Mouse (Mus musculus) heart, embryonic 13.5 days (tissue): ENCODE data around the gene 1700109H08Rik. TPM values are rescaled to one million over a fixed set of nuclear protein-coding genes. Genes with fewer than 3 reads are reported as not detected.
"Not testable (repeated sequence)": the region's sequence is repeated elsewhere in the genome, so short reads cannot be mapped to it uniquely, and the experiment has no call there.

Experiments used
- ATAC-seq: fragments of 200-750 bp; cut with Nextera tagmentation; 2 replicates; pipeline ENCODE4 v1.8.0; 2017; ENCODE audit warnings: moderate TSS enrichment; ENCODE audit not compliant: insufficient number of reproducible peaks, low FRiP score, low TSS enrichment; ENCODE audit errors: extremely low read depth
- H3K27ac ChIP-seq: fragments of 300-500 bp; sonication (generic); replicated peaks from 2 replicates; pipeline ENCODE4 v1.5.1; 2015; ENCODE audit warnings: moderate library complexity, mild to moderate bottlenecking, inconsistent platforms
- H3K27me3 ChIP-seq: fragments of 300-500 bp; sonication (generic); replicated peaks from 2 replicates; pipeline ENCODE4 v1.6.1; 2015; ENCODE audit warnings: mild to moderate bottlenecking, inconsistent platforms
- H3K36me3 ChIP-seq: fragments of 300-500 bp; sonication (generic); 2 replicates; pipeline ENCODE4 v1.6.1; 2015; ENCODE audit warnings: mild to moderate bottlenecking, inconsistent platforms
- H3K4me1 ChIP-seq: fragments of 300-500 bp; sonication (generic); 2 replicates; pipeline ENCODE4 v1.6.1; 2015; ENCODE audit warnings: inconsistent platforms
- H3K4me2 ChIP-seq: fragments of 300-500 bp; sonication (generic); 2 replicates; pipeline ENCODE4 v1.6.1; 2015; ENCODE audit warnings: inconsistent platforms, mild to moderate bottlenecking, moderate library complexity
- H3K4me3 ChIP-seq: fragments of 300-500 bp; sonication (generic); 2 replicates; pipeline ENCODE4 v1.5.1; 2015; ENCODE audit warnings: moderate library complexity, mild to moderate bottlenecking, inconsistent platforms
- H3K9ac ChIP-seq: fragments of 300-500 bp; sonication (generic); 2 replicates; pipeline ENCODE4 v1.6.1; 2015; ENCODE audit warnings: inconsistent platforms, mild to moderate bottlenecking, moderate library complexity
- H3K9me3 ChIP-seq: fragments of 300-500 bp; sonication (generic); 2 replicates; pipeline ENCODE4 v1.6.1; 2016; ENCODE audit warnings: inconsistent platforms
- WGBS: fragments of 180-500 bp; shearing (Covaris S2); methylation state at CpG from one replicate; pipeline ENCODE4 v1.1.7; 2015; ENCODE audit warnings: mixed read lengths; 5-methylcytosine and 5-hydroxymethylcytosine counted together
- polyA plus RNA-seq: library from polyadenylated mRNA; unstranded; fragments of >200 nt; fragmentation: Nextera tagmentation; extraction: Ambion mirVana; gene quantifications from 2 replicates; pipeline ENCODE4 v1.2.1, GENCODE M21; 2015

1700109H08Rik gene
- polyA plus RNA-seq = 1.3 and 1.9 TPM in 2 replicates

DNA sequence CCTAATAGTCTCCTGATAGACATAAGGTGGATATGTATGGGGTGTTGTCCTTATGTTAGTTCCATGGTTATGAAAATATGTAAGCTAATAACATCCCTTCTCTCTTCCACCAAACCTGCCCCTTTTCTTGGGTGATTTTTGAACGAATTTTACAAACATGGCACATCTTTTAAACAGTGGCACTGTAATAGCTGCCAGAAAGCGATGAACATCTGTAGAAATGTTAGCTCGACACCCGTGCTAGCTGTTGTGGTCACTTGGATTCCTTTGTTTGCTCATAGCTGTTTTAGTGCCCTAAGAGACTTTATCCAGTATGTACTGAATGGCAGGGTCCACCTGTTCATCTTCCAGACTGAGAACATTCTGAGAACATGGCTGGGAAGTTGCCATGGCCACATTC, at the start of gene 1700109H08Rik:
1700109H08Rik (plus strand) TSS at position 301 of the 400 bp plus-strand sequence.
- H3K36me3 ChIP-seq = peaks cover 99% of the 10 kb centered on the region
- 96% methylated on average over 4 of the region's 4 CpGs for WGBS
- no peak within 1 kb of the TSS for H3K27ac ChIP-seq
- H3K9me3 ChIP-seq = peaks cover 11% of the 10 kb centered on the region
- H3K4me3 ChIP-seq = no peak within 1 kb of the TSS
- H3K9ac ChIP-seq = no peak within 1 kb of the TSS
- no peaks in the 10 kb centered on the region for H3K4me1 ChIP-seq
- no peaks in the 10 kb centered on the region for H3K27me3 ChIP-seq
- ATAC-seq = no peak
- no peak within 1 kb of the TSS for H3K4me2 ChIP-seq

DNA sequence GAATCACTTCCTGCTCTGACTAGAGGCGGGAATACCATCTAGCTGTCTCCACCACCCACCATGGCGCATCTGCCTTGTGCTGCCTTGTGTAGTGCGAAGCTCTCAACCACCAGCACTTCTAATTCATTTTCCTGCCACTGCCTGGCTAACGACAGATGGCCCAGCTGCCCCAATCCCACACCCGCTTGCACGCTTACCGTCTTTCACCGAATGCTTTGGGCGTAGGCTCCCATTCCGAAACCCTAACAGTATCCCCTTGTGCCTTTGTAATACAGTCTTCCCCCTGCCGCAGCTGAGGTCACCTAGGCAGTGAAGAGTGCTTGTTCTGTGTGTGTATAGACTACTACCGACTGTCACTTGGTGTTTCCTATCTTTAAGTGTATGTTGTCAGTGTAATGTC, 49.6 kb upstream of the 1700109H08Rik start:
- Histone ChIP-seq H3K36me3 (peaks cover 65% of the 10 kb centered on the region), H3K9ac (no peak overlapping the region), H3K9me3 (no peaks in the 10 kb centered on the region), H3K4me1 (no peaks in the 10 kb centered on the region), H3K27me3 (no peaks in the 10 kb centered on the region), H3K4me2 (no peak overlapping the region), H3K4me3 (no peak overlapping the region), H3K27ac (no peak overlapping the region)
- 80% methylated on average over 12 of the region's 12 CpGs for WGBS
- no peak for ATAC-seq

DNA sequence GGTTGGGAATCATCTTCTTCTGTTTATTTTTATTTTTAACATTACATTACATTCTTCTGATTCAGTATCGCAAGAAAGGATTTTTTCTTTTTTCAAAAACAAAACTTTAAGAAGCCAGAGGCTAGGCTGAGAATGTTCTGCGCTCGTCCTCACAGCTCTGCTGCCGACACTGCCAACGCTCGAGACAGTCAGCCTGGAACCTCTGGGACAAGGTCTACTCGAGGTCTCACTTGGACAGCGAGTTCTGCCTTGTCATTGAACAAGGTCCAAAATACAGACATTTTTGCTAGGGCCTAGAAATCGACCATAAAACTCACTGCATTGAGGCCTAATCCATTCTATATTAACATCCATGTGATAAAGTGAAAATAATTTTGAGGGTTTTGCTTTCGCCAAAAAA, 48.5 kb upstream of the 1700109H08Rik start:
- no peak overlapping the region for H3K4me2 ChIP-seq
- no peak overlapping the region for H3K4me3 ChIP-seq
- ATAC-seq = no peak
- WGBS = 84% methylated on average over 10 of the region's 10 CpGs
- no peaks in the 10 kb centered on the region for H3K4me1 ChIP-seq
- peaks cover 64% of the 10 kb centered on the region for H3K36me3 ChIP-seq
- H3K9me3 ChIP-seq = no peaks in the 10 kb centered on the region
- H3K27ac ChIP-seq = no peak overlapping the region
- H3K27me3 ChIP-seq = no peaks in the 10 kb centered on the region
- H3K9ac ChIP-seq = no peak overlapping the region

DNA sequence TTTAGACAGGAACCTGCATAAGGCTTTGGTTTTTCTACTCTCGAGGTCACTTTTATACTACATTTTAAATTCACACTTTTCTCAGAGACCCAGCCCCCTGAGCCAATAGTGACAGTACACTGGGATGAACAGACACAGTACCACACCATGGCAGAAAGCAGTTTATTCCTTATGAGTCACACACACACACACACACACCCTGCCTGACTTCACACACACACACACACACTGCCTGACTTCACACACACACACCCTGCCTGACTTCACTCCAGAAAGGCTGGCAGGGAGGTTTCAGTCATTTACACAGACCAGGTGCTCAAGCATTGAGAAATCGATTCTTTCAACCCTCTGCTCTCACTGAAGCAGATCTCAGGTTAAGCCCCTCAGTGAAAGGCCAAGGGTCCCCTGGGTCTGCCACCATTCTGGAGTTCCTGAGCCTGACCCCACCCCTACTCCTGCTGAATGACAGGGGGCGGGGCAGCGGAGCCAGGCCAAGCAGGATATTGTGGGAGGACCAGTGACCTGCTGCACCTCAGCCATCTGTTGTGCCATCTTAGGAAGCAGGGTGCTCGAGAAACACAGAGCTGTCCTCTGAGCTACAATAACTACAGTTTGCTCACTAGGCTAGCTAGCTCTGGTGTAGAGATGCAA, 44.2 kb upstream of the 1700109H08Rik start:
- H3K4me3 ChIP-seq = no peak overlapping the region
- no peaks in the 10 kb centered on the region for H3K9me3 ChIP-seq
- H3K4me2 ChIP-seq = no peak overlapping the region
- no peak for ATAC-seq
- 57% methylated on average over 5 of the region's 5 CpGs for WGBS
- no peak overlapping the region for H3K9ac ChIP-seq
- no peak overlapping the region for H3K27ac ChIP-seq
- H3K27me3 ChIP-seq = no peaks in the 10 kb centered on the region
- peaks cover 30% of the 10 kb centered on the region for H3K36me3 ChIP-seq
- H3K4me1 ChIP-seq = no peaks in the 10 kb centered on the region

DNA sequence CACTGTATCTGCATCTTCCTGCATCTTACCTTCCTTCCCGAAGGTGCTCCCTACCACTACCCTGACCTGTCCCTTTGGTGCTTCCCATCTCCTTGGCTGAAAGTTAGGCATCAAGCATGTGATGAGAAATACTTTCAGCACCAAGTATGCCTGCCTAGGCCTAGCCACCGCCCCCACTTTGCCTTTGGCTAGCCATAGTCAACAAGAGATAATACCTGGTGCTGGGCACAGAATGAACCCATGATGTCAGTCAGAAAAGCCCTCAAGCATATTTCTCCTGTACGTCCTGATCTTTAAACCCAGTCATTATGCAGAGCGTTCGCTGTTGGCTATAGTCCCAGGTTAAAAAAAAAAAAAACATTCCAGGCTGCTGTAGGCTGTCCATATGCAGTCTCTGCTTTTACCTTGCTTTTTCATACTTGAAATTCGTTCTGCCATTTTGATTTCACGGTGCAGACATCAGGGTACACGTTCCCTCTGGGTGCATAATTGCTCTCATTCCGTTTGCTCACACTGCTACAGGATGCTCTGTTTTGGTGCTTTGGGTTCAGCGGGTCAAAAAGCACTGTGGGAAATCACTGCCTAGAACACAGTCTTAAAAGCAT, 41.7 kb upstream of the 1700109H08Rik start:
- no peak for ATAC-seq
- Histone ChIP-seq H3K4me1 (no peaks in the 10 kb centered on the region), H3K9ac (no peak overlapping the region), H3K27ac (no peak overlapping the region), H3K27me3 (no peaks in the 10 kb centered on the region), H3K4me2 (no peak overlapping the region), H3K9me3 (no peaks in the 10 kb centered on the region), H3K4me3 (no peak overlapping the region), H3K36me3 (peaks cover 8% of the 10 kb centered on the region)
- 71% methylated on average over 10 of the region's 10 CpGs for WGBS

DNA sequence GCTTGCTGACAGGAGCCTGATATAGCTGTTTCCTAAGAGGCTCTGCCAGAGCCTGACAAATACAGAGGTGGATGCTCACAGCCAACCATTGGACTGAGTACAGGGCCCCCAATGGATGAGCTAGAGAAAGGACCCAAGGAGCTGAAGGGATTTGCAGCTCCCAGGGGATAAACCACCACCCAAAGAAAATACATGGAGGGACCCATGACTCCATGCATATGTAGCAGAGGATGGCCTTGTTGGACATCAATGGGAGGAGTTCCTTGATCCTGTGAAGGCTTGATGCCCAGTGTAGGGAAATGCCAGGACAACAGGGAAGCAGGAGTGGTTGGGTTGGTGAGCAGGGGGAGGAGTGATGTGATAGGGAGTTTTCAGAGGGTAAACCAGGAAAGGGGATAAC, 39.3 kb upstream of the 1700109H08Rik start:
- H3K9ac ChIP-seq, H3K4me2 ChIP-seq, ATAC-seq, H3K36me3 ChIP-seq, H3K4me1 ChIP-seq, H3K27me3 ChIP-seq, H3K4me3 ChIP-seq, H3K9me3 ChIP-seq, H3K27ac ChIP-seq: not testable (repeated sequence)

DNA sequence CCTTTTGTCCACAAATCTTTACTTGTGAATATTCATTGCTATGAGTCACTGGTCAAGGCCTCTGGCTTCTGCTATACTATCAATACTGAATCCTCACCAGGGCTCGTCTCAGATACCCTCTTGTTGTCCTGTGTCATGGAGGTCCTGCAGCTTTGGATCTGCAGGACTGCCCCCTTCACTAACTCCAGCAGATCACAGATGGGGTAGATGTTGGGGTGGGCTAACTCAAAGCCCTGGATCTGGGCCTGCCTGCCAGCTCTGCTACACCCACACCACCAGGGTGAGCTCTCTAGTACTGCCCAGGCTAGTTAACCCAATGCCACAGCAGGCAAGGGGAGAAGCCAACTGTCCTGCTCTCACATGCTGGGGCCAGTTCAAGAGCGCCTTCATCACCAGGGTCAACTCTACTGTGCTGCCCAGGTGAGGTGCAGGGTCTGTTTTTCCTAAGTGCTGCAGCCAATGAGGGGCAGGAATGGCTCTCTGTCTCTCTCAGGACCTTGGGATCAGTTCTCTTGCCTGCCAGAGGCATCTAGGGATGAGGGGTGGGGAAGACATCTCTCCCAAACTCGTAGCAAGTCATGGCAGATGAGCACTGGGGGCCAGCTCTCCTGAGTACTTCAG, 34.7 kb upstream of the 1700109H08Rik start:
- Histone ChIP-seq H3K27ac (no peak overlapping the region), H3K9me3 (no peaks in the 10 kb centered on the region), H3K36me3 (no peaks in the 10 kb centered on the region), H3K27me3 (no peaks in the 10 kb centered on the region), H3K9ac (no peak overlapping the region), H3K4me3 (no peak overlapping the region), H3K4me2 (no peak overlapping the region), H3K4me1 (no peaks in the 10 kb centered on the region; the same call in 1 of the 2 replicates)
- ATAC-seq = no peak
- WGBS = 70% methylated on average over 3 of the region's 3 CpGs

DNA sequence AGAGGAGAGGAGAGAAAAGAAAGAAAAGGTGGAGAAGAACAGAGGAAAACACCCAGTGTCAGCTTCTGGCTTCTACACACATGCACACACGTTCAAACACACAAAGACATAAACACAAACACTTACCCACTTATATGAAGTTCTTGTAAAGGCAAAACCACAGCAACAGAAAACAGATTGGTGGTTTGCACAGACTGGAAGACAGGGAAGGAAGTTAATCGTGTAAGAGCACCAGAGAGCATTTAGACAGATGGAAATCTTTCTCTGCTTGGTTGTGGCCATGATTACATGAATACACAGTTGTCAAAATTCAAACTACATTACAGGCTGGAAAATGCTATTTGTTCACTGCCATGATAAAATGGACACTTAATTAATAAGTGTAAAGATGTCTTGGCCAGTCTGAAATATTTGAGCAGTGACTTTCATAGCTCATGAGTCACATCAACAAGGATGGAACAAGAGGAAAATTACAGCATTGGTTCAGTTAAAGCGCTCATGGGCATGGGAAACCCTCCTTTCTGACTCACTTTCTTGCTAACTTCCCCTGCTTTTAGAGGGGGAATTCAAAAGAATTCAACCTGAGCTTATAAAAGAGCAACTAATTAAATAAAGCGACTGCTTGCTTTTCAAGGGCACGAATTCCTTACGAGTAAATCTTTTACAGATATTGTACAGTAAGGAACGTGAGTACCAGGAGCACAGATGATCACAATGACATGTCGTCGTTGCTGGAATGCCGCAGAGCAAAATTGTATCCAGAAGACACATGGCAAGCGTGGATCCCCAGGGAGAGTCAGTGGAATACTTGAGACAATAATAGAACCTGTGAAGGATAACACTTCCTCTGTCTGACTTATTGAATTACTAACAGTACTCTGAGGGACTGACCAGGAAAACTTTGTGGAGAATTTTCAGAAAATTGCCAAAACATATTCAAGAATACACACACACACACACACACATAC, 32.6 kb upstream of the 1700109H08Rik start:
- Histone ChIP-seq H3K36me3 (no peaks in the 10 kb centered on the region), H3K27ac (no peak overlapping the region), H3K4me1 (no peaks in the 10 kb centered on the region; the same call in 1 of the 2 replicates), H3K4me2 (no peak overlapping the region), H3K9me3 (no peaks in the 10 kb centered on the region), H3K27me3 (no peaks in the 10 kb centered on the region), H3K9ac (no peak overlapping the region), H3K4me3 (no peak overlapping the region)
- ATAC-seq = no peak
- 57% methylated on average over 11 of the region's 11 CpGs for WGBS

DNA sequence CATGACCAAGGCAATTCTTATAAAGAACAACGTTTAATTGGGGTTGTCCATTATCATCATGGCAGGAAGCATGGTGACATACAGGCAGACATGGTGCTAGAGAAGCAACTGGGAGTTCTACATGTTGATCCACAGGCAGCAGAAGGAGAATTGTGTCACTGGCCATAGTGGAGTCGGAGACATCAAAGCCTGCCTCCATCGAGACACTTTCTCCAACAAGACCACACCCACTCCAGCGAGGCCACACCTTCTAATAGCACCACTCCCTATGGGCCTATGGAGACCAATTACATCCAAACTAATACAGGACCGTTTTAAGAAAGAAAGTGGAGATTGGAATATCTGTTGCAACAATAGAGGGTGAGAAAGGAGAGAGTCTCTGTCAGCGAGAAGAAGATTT, 29.5 kb upstream of the 1700109H08Rik start:
- Histone ChIP-seq H3K4me1 (peaks cover 16% of the 10 kb centered on the region), H3K9ac (no peak overlapping the region), H3K36me3 (peaks cover 4% of the 10 kb centered on the region; the same call in 1 of the 2 replicates), H3K9me3 (no peaks in the 10 kb centered on the region), H3K27ac (no peak overlapping the region), H3K27me3 (no peaks in the 10 kb centered on the region), H3K4me3 (no peak overlapping the region), H3K4me2 (no peak overlapping the region)
- ATAC-seq = no peak
- 69% methylated on average over 6 of the region's 6 CpGs for WGBS

DNA sequence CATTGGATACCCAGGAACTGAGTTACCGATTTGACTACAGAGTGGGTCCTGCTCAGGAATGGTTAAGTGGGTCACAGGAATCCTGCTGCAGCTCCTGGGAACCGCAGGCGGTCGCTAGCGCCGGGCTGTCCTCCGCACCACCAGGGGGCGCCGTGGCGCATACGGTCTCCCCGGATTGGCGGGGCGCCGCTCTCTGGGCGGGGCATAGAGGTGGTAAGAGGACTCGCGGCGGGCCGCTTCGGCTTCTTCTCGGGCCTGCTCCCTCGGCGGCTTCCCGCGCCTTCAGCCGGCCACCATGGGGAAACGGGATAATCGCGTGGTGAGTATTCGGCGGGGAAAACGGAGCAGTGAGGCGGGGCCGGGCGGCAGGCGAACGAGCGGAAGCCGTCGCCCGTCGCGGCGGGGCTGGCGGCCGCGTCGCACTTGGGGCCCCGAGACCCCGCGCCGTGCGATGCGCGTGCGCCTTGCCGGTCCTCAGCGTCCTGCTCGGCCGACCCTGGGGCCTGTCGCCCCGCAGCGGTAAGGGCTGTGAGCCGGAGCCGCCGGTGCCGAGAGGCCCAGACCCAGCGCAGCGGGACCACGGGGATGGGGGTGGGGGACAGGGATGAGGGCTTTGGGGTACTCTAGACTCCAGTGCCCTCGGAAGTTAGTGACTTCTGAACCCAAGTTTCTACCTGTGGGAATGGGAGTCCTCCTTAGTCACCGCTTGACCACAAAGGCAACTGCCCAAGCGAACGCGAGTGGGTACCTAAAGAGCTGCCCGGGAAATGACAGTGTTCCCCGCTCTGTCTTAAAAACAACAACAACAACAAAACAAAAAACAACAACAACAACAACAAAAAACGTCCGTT, 27.5 kb upstream of the 1700109H08Rik start, which contains the start of gene Fam133b:
Fam133b (plus strand) TSS at position 205 of the 851 bp plus-strand sequence.
- Histone ChIP-seq H3K9ac (peak within 1 kb of the TSS; percentile 95), H3K36me3 (peaks cover 10% of the 10 kb centered on the region), H3K4me2 (peak within 1 kb of the TSS; percentile 82), H3K27ac (peak within 1 kb of the TSS; percentile 90), H3K9me3 (no peaks in the 10 kb centered on the region), H3K4me1 (peaks cover 16% of the 10 kb centered on the region), H3K4me3 (peak within 1 kb of the TSS; percentile 87), H3K27me3 (no peaks in the 10 kb centered on the region)
- under 1% methylated on average over 76 of the region's 80 CpGs for WGBS
- peak; percentile 96 for ATAC-seq
